Mouse (Mus musculus): ENCODE data around the gene Kalrn.
"Not testable (repeated sequence)": the region's sequence is repeated elsewhere in the genome, so short reads cannot be mapped to it uniquely, and the experiment has no call there.

The Kalrn gene

DNA sequence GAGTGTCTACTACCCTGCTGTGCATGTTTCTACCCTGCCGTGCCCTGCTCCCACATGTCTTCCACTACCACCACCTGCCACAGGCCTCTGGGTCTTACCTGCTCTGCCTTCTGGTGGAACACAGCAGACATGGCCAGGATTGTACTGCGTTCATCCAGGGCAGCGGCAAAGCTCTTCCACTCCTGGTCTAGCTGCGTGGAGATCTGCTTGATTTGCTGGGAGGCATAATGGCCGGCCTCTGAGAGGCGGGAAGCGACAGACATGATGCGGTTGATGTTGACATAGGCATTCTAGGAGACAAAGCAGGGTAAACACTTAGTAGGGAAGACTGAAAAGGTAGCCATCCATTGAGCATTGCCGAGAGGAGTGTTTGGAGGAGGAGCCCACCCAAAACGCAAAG is 259.3 kb downstream of the Kalrn start:
- DNase-seq (ENCODE audit: low spot score in 2 of 2), result no peak

GRCm38 (mm10) chr16:34311577-34311976 is 261.8 kb downstream of the Kalrn start:
- DNase-seq (ENCODE audit: low spot score in 2 of 2), result no peak

DNA sequence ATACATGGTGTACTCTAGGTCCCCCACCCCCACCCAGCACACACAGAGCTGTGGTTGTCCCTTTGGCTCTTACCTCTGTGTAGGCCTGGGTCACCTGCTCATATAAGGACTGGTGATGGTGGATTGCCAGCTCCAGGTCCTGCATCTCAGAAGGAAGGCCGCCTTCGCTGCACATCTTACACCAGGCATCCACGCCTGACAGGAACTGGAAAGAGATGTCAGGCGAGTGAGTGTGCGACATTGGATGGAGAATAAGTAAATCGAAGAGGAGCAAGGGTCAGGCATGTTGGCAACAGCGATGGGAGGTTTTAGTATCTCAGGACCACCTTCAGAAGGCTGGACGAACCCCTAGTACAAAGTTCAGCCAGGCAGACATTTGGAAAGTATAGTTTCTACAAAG is 263.0 kb downstream of the Kalrn start:
- DNase-seq (ENCODE audit: low spot score in 2 of 2), result no peak

DNA sequence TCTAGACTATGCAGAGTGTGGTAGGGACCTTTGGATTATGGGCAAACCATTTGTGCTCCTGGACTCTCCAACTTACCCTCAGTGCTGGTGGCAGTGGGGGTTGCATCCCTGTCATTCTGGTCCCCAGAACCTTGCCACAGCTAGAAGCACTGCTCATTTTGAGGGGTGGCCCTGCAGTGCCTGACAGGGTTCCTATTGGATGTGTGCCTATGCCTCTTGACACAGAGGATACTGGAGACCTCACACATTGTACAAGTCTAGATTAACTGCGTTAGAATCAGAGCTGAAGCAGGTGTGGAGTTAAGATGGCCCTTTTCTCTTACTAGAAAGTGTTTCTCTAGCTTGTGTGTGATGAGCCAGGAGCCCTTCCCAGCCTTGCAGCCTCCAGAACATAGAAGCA is 265.0 kb downstream of the Kalrn start:
- no peak for DNase-seq (ENCODE audit: low spot score in 2 of 2)

DNA sequence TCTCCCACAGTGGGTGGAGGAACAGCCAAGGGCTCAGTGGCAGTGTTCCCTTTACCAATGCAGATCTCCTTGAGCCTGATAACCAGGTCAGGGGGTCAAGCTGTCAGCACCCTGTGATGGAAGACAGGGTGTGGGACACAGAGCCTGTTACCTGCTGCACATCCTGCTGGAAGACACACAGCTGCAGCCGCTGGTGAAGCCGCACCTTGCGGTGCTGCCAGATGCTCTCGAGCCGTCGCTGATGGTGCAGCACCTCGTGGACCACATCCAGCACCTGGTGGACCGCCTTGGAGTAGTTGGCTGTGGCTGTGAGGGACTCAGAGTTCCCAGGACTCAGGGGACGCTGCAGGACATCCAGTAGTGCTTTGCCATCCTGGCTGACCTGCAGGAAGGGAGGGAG is 265.9 kb downstream of the Kalrn start:
- DNase-seq (ENCODE audit: low spot score in 2 of 2), result no peak

- no peak for DNase-seq (ENCODE audit: low spot score in 2 of 2)
These were observed 267.7 kb downstream of the Kalrn start for GRCm38 (mm10) chr16:34305586-34305985.

DNA sequence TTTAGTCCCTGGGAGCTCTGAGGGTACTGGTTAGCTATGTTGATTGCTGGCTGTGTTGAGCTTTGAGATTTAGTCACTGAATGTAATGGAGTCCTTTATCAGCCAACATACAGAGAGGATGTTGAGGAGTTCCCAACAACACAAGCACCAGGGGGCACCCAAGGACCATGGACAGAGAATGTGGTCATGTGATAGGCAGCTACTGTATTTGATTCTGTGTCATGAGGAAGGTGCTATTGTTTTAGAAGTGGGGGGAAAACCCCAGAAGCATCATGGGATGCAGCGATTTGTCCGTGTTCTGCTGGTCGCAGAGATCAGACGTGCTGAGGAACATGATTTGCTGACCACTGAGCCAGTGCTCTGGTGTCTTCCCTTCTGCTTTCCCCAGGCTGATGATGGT is 269.5 kb downstream of the Kalrn start:
- not testable (repeated sequence) for DNase-seq (ENCODE audit: low spot score in 2 of 2)

GRCm38 (mm10) chr16:34302503-34302902 is 270.8 kb downstream of the Kalrn start:
- no peak for DNase-seq (ENCODE audit: low spot score in 2 of 2)

DNA sequence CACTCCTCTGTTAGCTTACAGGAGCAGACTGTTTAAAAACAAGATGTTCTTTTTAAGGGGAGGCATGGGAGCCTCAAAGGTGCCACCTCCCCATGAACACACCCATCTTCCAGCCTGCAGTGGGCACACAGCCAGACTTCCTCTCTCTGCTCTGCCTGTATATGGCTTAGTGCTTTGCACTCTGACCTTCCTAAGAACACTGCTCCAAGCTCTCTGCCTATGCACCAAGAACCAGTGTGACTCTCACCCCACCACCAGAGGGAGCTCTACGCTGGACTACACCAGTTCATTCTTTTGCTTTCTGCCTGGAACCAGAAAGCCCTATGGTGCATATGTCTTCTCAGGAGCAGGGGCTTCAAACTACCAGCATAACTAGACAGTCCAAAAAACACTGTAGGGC is 271.3 kb downstream of the Kalrn start:
- DNase-seq (ENCODE audit: low spot score in 2 of 2), result no peak

DNA sequence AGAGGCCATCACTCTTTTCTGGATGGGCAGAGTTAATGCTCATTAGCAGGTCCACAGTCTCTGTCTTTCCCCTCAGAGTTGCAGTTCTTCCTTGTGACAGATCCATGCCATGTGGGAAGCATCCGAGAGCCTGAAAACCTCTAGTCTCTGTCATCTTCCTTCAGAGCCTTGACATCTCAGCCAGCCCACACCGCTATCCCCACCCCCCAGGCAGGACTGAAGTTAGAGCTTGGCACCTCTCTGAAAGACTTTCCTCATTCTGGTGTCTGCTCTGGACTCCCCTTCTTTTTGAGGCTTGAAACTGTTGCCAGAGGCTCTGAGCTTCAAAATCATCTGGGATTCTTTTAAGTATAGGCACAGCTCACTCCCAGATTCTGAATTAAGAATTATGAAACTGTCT is 274.1 kb downstream of the Kalrn start:
- DNase-seq (ENCODE audit: low spot score in 2 of 2), result no peak

DNA sequence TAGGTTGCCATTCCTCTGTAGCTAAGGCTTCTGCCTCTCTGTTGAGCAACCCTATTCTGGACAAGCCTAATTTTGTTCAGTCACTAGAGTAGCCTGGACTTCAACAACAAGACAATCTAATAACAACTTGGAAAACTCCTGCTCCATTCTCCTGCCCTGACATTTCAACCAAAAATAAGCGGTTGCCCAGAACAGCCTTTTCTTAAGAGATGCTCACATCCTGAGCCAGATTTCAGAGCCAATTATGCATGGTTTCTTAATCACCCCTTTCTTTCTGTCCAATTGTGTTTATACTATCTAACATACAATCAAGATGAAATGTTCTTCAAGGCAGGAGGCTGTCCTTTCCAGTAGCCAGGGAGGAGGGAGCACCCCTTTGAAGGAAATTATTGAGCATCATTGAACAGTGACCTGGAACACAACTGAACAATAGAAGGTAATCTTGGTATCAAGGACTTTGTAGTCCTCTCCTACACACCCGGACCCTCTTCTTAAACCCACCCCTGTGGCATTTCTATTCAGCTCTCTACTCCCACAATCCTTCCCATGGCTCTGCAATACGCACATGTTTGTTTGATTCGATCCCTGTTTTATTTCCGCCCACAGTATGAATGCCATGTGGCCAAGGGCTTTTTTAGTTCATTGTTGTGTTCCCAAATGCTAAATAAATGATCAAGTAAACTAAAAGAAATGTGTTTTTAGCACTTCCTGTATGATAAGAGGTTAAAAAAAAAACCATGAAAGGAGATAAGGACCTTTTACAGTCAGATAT is 275.2 kb downstream of the Kalrn start:
- DNase-seq (ENCODE audit: low spot score in 2 of 2), result no peak

DNA sequence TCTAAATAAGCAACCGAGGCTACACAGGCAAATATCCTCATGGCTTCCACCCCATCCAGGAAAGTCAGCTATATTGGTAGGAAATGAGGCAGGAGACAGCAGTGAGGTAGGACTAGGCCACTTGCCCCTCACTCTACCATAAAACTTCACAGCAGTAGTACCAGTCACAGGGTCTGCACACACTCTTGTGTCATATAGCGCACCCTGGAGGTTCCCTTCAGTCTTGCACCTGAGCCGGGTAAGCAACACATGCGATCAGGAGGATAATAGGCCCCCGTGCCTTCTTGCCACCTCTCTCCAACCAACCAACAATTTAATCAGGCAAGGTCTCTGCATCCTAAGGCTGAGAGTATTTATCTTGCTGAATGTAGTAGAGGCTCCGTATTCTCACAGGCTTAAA is 278.8 kb downstream of the Kalrn start:
- no peak for DNase-seq (ENCODE audit: low spot score in 2 of 2)

DNA sequence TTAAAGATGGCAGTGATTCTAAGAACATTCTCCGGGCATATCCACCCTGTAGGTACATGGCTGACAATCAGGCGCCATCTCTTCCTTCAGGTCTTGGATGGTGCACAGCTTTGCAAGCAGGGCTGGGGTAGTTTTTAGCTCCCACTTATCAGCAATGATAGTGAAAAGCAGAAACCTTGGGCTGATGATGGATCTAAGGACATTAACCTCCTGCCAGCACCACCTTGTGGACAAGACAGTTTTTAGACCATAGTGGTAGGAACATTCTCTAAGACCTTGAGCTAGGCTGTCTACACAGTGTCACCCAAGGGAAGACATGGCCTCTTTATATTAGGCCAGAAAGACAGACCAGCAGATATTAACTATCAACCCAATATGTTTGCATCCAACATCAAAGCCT is 279.7 kb downstream of the Kalrn start:
- no peak for DNase-seq (ENCODE audit: low spot score in 2 of 2)

GRCm38 (mm10) chr16:34289583-34289982 is 283.7 kb downstream of the Kalrn start:
- no peak for DNase-seq (ENCODE audit: low spot score in 2 of 2)

GRCm38 (mm10) chr16:34282026-34282425 is 291.3 kb downstream of the Kalrn start:
- peak in 1 of 2 experiments; percentile 47 for DNase-seq (ENCODE audit: low spot score in 2 of 2)

GRCm38 (mm10) chr16:34279654-34280383 is 293.5 kb downstream of the Kalrn start:
- DNase-seq (ENCODE audit: low spot score in 2 of 2), result peak in 1 of 2 experiments; percentile 66

DNA sequence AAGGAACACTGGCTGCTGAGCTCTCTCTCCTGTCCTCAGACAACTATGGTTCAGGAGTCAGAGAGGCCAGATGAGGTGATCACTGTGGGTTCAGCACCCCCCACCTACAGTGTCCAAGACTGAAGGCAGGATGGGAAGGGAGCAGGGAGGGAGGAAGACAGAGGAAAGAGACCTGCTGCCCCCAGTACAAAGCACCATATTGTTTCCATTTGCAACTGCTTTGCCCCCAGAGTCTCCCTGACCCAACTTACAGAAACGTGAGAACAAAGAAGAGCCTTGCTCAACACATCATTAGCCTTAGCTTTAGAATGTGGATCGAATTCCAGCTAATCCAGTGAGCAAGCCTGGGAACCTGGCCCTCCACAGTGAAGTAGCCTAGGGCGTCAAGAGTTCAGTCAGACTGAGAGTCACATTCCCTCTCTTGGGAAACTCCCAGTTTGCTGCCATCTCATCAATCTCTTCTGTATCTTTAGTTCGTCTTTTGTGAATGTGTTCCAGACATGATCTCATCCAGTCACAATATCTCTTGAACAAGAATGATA is 295.0 kb downstream of the Kalrn start:
- no peak for DNase-seq (ENCODE audit: low spot score in 2 of 2)

DNA sequence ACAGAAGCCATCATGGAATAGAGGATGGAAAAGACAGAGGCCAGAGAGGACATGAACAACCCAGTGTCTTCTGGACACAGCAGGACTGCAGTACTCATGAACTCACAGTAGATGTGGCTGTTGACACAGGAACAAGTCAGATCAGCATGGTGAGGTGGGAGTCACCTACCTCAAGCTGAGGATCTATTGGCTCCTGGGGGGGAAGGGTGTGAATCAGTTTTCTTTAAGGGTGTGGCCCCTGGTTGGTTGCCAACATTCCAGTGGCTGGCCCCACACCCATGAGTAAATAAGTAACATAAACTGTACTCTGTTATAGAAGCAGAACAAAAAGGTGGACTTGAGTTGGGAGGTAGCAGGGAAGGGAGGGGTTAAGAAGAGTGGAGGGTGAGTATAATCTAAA is 298.7 kb downstream of the Kalrn start:
- no peak for DNase-seq (ENCODE audit: low spot score in 2 of 2)

DNA sequence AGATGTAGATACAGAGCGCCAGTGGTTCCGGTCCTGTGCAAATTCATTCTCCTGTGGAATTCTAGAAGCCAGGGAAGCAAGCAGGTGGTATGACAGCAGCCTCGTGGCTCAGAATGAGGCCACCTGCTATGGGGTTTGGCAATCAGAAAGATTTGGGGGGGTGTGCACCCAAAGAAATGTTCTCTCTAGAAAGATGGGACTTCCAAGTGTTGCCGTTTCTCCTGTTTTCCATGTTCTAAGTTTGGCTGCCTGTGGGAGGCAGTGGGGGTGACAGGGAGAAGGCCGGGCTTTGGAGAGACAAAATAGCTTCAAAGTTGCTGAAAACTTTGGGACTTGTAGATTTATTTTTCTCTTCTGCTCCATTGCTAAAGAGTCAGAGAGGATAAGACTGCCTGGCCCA is 301.9 kb downstream of the Kalrn start:
- DNase-seq (ENCODE audit: low spot score in 2 of 2), result peak; percentile 62 to 81

DNA sequence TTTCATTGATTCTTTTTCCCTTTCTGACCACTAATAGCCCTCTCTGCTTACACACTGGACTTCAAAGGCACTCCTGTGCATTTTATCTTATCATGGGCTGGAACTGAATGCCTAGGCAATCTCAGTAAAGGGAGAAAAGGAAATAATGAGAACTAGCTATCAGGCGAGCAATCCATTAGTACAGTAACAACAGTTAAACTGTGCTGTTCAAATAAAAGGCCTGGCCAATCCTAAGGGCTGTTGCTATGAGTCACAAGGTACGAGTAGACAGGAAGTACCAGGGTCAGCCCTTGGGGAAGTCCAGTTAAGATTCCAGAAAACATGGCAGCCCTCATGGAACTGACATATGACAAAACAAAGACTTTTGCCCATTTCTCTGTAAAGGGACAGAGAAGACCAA is 302.7 kb downstream of the Kalrn start:
- no peak for DNase-seq (ENCODE audit: low spot score in 2 of 2)

DNA sequence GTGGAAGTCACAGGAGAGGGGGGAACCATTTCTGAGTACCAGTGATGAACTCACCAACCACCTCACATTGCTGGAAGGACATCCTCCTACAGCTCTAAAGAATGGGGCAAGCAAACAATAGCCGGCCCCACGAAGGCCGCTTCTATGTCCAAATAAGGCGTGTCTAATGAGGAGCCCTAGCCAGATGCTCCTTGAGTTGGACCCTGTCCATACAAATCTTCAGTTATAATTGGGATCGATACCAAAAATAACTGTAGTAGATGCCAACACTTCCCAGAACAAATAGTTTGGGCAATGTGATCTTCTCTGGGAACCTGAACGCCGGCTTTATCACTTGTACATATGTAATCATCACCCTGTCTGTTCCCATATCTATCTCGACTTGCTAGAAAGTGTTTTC is 303.7 kb downstream of the Kalrn start:
- DNase-seq (ENCODE audit: low spot score in 2 of 2), result no peak

DNA sequence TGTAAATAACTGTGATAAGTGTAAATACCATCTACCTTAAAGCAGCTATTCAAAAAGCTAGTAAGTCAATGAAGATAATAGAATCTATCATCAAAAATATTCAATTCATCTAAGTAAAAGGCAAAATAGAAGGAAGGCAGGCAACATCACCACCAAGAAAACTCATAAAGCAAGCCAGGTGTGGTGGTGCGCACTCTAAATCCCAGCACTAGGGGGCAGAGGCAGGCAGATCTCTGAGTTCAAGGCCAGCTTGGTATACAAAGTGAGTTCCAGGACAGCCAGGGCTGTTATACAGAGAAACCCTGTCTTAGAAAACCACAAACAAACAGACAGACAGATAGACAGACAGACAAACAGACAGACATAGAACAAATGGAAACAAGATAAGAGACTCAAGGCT is 305.6 kb downstream of the Kalrn start:
- DNase-seq (ENCODE audit: low spot score in 2 of 2), result no peak

GRCm38 (mm10) chr16:34264671-34265070 is 308.7 kb downstream of the Kalrn start:
- no peak for DNase-seq (ENCODE audit: low spot score in 2 of 2)
